Mouse (Mus musculus) embryonic stem cell, embryonic (primary cell): ENCODE data around the gene Orm3.

Experiments used
- CTCF ChIA-PET, 4 experiments: fragments of 300-600 bp in 2 of 4; fragments of 350-600 bp in 2 of 4; sonication (Branson Sonifier 250); formaldehyde crosslinking; loops; one replicate each; lab custom pipeline; 2022; ENCODE audit warnings: inconsistent platforms in 2 of 4; lab: Charles Lee
- POLR2A ChIA-PET, 4 experiments: fragments of 300-600 bp in 2 of 4; fragments of 350-600 bp in 2 of 4; sonication (Branson Sonifier 250); formaldehyde crosslinking; loops; one replicate each; lab custom pipeline; 2022; ENCODE audit warnings: antibody characterized with exemption in 4 of 4, inconsistent platforms in 1 of 4; lab: Charles Lee

The Orm3 gene

DNA sequence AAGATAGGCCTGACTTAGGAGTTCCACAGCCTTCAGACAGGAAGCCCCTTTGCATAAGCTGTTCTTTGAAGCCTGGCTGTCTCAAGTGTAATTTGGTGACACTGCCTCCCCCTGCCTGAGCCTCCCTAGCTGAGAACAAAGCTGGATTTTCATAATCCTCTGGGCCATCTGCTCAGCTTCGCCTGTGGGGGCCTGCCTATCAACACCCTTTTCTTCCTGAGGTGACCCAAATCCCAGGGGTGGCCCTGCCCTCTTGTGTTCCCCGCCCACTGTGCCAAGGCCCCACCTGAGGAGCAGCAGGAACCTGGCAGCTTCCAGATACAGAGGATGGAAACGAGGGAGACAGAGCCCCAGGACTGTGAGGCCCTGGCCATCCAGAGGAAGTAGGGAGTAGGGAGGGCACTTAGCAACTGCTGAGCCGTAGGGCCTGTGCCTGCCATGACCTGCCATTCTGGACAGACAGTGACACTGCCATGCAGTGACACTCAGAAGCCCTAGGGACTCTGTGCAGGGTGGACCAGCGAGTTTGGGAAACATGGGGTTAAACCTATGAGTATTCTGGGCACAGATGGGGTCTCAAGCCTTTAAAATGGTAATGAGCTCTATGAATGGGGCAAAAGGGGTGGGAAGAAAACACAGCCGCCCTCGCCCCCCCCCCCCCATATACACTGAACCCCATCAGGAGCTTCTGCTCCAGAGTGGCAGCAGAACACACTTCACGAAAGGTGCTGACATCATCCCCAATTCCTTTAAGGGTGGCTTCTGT, 33.3 kb downstream of the Orm3 start:
- ChIA-PET CTCF (interaction anchor here in 3 of 4 experiments (0.6 to 1.6 kb wide), 7 partner anchors 12 to 446 kb away, joined by 3 to 8 read pairs (median 4); no protein-coding TSS in a partner anchor), POLR2A (interaction anchor here in 2 of 4 experiments (0.5 to 1.8 kb wide), 6 partner anchors 9 to 414 kb away, joined by 3 to 4 read pairs (median 3); partner anchors contain the start of gene Atp6v1g1 (in 1 of the 2))

DNA sequence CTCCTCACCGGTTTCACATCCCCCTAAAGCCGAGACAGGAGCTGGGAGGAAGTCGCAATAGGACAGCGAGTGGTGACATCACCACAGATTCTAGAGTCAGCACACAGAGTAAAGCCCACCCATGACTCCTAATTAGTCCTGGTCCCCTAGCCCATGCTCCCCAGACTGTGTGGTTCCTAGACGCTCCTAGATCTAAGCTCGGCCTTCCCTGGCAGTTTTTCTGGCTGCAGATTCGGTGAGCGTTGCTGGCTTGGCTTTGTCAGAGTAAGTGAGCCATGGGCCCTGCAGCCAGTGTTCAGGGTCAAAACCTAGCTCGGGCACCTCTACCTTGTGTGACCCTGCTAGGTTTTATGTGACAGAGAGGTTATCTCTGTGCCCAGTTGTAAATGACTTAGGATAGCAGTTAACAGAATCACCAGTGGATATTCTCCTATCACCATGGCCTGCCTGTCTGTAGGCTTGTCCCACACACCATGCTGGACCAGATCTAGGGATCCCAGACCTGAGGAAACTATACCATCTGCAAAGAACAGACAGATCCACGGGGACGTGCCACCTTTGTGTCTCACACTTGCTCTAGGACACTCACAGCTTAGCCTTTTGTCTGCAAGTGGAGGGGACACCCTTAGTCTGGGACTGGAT, 34.0 kb downstream of the Orm3 start:
- ChIA-PET POLR2A (interaction anchor here in 1 of 4 experiments (0.8 to 1.8 kb wide), 2 partner anchors 11 to 415 kb away, joined by 3 read pairs; no protein-coding TSS in a partner anchor), CTCF (interaction anchor here in 2 of 4 experiments (0.6 to 0.7 kb wide), 2 partner anchors 117 to 144 kb away, joined by 8 read pairs; no protein-coding TSS in a partner anchor)

DNA sequence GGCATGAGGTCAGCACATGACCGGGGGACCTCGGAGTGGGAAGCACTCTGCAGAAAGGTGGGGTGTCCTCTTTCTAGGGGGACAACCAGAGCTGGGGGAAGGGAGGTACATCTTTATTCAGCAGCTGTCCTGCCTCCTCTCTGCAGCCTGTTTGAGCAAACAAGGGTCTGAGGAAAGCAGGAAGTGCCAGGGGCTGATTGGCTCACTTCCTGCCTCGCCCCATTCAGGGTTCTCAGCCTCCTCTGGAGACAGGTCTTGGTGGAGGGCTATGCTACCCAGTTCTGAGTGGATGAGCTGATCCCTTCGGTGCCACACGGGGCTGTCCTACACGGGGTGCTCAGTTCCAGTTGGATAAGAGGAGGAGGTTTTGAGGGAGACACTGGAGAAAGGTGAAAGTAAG, 35.4 kb downstream of the Orm3 start:
- ChIA-PET POLR2A (interaction anchor here in 1 of 4 experiments (0.5 to 0.6 kb wide), 2 partner anchors 168 to 268 kb away, joined by 3 read pairs; no protein-coding TSS in a partner anchor), CTCF (no interaction called here)

DNA sequence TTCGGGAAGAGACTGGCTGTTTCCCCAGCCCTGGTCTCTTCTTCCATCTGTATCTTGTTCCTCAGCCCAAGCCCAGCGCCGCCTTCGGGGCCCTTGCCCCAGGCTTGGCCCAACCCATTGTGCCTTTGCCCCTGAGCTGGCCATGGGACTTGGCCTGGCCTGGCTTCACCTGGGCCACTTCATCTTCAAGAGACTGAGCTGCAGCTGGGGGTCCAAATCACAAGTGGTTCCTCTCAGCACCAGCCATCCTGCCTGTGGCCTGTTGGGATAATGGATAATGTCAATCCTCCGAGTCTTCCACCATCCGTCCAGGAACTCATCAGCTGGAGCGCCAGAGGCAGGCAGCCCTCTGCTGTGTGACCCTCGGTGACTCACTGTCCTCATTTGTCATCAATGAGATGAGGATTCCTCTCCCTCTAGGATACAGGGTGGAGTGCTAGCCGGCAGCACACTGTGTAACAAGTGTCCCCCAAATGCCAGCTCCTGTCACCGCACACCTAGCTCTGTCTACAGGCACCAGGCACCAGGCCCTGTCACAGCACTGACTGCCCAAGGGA, 42.1 kb downstream of the Orm3 start:
- ChIA-PET CTCF (interaction anchor here in 1 of 4 experiments (0.8 kb wide), 1 partner anchor 11 kb away, joined by 4 read pairs; no protein-coding TSS in a partner anchor), POLR2A (interaction anchor here in 2 of 4 experiments (0.6 to 0.9 kb wide), 2 partner anchors 9 to 109 kb away, joined by 3 to 6 read pairs; no protein-coding TSS in a partner anchor)

DNA sequence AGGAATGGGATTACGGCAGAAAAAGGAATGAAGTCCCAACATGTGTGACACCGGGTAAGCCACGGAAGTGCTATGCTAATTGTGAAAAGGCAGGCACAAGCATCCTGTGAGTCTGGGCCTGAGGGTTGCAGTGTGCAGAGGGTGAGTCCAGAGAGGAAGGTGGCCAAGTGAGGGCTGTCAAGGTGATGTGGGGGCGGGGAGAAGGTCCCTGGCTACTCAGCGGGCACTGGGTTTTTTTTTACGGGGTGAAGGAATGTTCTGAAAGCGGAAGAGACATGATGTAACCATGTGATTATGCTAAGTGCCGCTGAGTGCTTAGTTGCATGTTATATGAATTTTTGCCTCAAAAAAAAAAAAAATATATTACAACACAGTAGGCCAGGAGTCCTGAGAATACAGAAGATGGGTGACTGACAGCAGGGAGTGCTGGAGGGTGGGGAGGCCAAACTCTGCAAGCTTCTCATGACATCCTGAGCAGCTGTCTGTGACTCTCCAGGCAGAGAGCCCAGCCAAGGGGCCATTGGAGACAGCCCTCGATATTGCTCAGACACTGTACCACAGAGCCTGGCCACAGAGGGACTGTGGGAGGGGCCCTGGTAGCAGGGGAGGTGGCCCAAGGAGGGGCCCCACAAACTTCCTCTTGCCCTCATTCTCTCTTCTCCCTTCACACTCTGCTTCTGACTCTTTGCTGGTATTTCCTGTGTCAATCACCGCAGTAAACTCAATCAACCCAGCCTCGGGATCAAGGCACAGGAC, 43.1 kb downstream of the Orm3 start:
- POLR2A ChIA-PET = interaction anchor here in 1 of 4 experiments (0.7 kb wide), 1 partner anchor 21 kb away, joined by 4 read pairs; no protein-coding TSS in a partner anchor

DNA sequence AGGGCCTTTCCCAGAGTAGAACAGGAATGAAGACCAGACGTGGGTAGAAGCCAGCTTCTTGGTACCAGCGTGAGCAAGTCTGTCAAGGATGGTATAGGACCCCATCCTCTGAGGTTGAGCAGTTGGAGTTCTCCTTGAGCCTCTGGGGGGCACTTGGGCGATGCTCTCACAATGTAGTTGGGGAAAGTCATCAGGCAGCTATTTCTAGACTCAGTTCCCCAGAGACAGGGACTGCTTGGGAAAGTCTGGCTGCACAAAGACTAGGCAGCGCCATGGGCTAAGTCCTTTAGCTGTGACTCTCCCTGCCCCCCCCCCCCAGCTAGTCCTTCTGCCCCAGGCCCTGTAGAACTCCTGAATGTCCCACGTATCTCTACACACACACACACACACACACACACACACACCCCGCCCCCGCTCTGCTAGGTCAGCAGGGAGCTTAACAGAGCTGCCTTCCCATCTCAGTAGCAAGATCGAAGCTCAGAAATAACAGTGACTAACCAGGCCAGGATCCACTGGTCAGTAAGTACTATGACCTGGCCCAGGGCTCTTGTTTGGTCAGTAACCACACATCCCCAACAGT, 43.8 kb downstream of the Orm3 start:
- ChIA-PET CTCF (interaction anchor here in 1 of 4 experiments (0.6 kb wide), 1 partner anchor 115 kb away, joined by 3 read pairs; no protein-coding TSS in a partner anchor), POLR2A (interaction anchor here in 1 of 4 experiments (0.7 to 1.5 kb wide), 2 partner anchors 10 to 22 kb away, joined by 4 read pairs; no protein-coding TSS in a partner anchor)

More for the DNA sequence above, 43.1 kb downstream of the Orm3 start:
- CTCF ChIA-PET = no interaction called here

DNA sequence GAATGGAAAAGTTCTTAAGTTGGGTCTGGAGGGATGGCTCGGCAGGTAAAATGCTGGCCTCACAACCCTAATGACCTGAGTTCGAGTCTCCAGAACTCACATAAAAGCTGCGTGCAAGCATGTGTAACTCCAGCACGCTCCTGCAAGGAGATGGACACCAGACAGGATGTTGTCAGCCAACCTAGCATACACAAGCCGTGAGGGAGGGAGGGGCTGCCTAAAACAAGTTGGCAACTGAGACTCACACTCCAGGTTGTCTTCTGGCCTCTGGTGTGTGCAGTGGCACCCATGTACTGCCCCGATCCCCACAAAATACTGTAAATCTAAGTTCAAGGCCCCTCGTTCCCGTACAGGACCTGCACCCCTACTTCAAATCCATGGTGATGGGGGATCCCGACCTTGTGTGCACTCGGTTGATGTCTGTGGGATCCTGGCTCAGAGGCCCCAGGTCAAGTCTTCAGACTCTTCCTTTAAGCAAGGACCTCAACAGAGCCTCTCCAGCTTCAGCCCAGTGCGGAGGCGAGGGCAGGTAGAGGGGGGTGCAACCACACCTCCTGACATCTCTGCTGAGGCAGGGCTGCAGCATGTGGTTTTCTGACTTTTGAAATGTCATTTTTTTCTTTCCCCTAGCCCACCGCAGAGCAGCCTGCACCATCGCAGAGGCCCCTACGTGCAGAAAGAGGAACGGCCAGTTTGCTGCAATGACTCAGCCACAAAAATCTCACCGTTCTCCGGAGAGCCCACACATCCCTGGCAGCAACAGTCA, 44.8 kb downstream of the Orm3 start:
- CTCF ChIA-PET = no interaction called here
- POLR2A ChIA-PET = interaction anchor here in 1 of 4 experiments (1.5 kb wide), 1 partner anchor 10 kb away, joined by 4 read pairs; no protein-coding TSS in a partner anchor

DNA sequence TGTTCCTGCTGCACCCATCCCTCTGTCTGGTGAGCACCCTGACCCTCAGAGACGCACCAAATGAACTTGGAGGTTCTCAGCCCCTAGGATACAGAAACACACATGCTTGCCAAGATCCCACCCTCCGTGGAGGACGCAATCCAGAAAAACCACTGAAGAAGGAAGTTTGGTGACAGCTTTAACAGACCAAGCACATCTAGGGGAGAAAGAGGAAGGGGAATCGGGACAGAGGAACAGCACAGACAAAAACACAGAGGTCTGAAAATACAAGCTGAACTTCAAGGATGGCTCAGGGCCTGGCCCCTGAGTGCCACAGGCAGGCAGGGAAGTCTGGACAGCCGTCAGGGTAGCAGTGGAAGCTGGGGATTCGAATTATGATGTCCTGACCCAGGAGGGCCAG, 45.7 kb downstream of the Orm3 start:
- POLR2A ChIA-PET = interaction anchor here in 2 of 4 experiments (0.6 to 1.8 kb wide), 4 partner anchors 9 to 144 kb away, joined by 3 to 5 read pairs (median 5); no protein-coding TSS in a partner anchor
- CTCF ChIA-PET = no interaction called here

DNA sequence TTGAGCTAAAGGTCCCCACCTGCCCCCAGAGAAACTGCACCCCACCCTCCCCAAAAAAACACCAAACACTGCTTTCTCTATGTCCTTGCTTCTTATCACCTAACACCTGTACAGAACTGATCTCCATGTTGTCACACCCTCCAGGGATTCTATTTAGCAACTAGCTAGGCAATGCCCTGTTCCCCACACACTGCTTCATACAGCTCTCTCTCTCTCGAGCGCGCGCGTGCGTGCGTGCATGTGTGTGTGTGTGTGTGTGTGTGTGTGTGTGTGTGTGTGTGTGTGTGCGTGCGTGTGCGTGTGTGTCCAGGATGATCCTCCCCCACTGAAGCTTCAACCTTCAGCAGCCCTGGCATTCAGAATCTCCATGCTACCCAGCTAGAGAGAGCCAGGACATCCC, 46.1 kb downstream of the Orm3 start:
- ChIA-PET CTCF (interaction anchor here in 1 of 4 experiments (0.6 kb wide), 1 partner anchor 49 kb away, joined by 4 read pairs; no protein-coding TSS in a partner anchor), POLR2A (interaction anchor here in 2 of 4 experiments (0.6 to 1.8 kb wide), 4 partner anchors 9 to 144 kb away, joined by 3 to 5 read pairs (median 5); no protein-coding TSS in a partner anchor)

DNA sequence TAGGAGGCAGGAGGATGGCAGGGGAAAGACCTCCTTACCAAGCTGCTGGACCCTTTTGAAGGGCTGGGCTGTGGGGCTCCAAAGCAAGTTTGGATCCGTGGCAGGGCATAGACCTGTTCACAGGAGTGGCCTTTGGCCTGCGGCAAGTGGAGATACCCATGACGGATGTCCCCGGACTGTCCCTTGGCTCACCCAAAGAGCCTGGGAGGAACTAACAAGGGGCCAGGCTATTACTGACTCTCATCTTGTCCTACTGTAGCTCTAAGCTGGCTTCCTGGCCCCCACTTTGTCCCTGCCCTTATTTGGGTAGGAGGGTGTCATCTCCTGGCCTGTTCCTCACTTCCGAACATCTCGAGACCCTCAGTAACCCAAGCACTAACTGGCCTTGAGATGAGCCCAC, 46.6 kb downstream of the Orm3 start:
- CTCF ChIA-PET = interaction anchor here in 3 of 4 experiments (0.6 to 1.1 kb wide), 4 partner anchors 24 to 48 kb away, joined by 3 to 4 read pairs (median 4); no protein-coding TSS in a partner anchor
- POLR2A ChIA-PET = interaction anchor here in 2 of 4 experiments (1.2 to 1.8 kb wide), 3 partner anchors 8 to 16 kb away, joined by 3 to 5 read pairs (median 5); no protein-coding TSS in a partner anchor

DNA sequence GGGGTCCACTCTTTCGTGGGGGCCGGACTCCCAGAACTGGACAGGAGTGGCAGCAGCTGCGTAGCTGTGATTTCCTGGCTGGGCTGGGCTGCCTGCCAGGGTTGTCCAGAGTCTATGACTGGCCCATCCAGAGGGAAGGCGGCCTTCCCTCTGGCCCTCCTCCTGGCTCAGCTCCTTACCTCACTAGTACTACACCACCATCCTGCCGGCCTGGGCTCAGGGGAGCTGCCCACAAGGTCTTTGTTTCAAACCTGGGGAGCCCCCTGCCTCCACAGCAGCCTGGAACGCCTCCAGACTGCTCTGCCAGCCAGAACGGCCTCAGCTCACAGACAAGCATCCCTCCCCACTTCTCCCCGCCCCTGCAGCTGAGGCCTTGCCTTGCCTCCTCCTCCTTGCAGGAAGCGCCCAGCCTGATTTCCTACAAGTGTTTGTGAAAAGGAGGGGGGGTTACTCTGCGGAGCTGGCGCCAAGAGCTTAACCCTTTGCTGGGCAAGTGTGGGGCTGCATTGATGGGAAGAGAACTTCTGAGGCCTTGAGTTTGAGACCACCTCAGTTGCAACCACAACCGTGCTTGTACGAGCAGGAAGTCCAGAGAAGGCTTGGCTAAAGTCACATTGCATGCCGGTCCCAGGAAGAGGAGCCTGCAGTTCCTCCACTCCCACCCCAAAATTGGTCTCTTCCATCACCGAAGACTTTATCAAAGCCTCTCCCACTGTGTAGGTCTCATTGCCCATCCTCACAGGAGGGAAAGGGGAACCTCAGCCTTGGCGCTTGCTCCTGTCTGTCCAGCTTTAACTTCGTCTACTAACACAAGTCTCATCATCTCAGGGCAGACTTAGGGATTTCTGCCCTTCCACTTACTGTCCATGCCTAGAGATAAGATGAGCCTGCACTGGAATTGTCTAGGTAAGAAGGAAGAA, 47.3 kb downstream of the Orm3 start, which contains the start of gene Akna:
Gene Akna, minus strand, starts transcription at position 315 of the 920 bp plus-strand sequence.
- ChIA-PET POLR2A (interaction anchor here in 2 of 4 experiments (0.6 to 1.8 kb wide), 4 partner anchors 7 to 93 kb away, joined by 3 to 5 read pairs (median 4); no protein-coding TSS in a partner anchor), CTCF (interaction anchor here in 3 of 4 experiments (0.6 to 1.1 kb wide), 3 partner anchors 23 to 35 kb away, joined by 3 to 4 read pairs (median 3); no protein-coding TSS in a partner anchor)

DNA sequence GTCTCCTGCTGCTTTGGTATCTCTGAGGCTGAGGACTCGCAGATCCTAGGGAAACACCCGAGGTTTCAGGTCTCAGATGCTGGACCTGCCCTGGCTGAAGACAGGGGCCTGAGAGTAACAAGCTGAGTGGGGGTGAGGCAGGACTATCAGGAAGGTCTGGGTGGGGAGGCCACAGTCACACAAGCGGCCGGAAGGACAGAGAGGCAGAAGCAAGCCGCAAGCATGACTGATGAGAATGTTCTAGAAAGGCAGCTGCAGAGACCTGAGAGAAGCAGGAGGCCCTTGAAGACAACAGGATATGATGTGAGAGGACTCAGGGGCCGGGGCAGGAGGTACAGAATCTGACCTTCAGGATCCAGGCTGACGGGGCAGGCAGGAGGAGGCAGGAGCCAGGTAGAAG, 48.2 kb downstream of the Orm3 start:
- POLR2A ChIA-PET = interaction anchor here in 1 of 4 experiments (0.6 kb wide), 1 partner anchor 59 kb away, joined by 3 read pairs; no protein-coding TSS in a partner anchor
- CTCF ChIA-PET = no interaction called here

DNA sequence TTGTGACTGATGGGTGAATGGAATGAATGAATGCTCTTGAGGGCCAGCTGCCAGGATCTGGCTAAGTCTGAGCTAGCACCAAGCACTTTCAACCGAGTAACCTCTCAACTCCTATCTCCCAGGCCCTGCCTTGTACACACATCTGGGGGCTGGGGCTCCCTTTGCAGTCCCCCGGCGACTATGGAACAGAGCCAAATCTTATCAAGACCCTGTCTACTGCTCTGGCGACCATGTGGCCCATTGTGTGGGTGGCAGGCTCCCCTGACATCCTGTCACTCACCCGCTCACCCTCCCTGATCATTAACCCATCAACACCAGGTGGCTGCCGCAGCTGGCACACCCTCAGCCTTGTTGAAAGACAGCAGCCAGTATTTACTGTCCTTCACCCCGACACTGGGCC, 49.1 kb downstream of the Orm3 start:
- ChIA-PET POLR2A (interaction anchor here in 2 of 4 experiments (0.7 to 1.3 kb wide), 2 partner anchors 19 to 21 kb away, joined by 3 read pairs; no protein-coding TSS in a partner anchor), CTCF (no interaction called here)

DNA sequence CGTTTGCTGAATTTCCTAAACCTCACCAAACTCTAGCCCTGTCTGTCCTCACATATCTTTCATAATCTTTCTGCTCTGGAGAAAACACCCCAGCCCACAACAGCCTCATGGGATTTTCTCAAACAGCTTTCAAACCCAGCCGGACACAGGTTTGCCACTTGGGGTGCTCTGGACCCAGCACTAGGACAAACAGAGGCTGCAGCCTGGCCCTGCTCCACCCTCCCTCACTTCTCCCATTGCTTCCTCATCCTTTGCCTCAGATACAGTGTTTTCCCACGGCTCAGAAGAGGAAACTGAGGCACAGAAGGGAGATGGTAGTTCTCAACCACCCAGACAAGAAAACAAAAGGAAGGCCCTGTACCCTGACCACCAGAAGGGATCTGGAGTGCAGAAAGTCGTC, 49.7 kb downstream of the Orm3 start:
- ChIA-PET POLR2A (interaction anchor here in 2 of 4 experiments (0.6 to 1.3 kb wide), 3 partner anchors 14 to 21 kb away, joined by 3 read pairs; no protein-coding TSS in a partner anchor), CTCF (no interaction called here)

DNA sequence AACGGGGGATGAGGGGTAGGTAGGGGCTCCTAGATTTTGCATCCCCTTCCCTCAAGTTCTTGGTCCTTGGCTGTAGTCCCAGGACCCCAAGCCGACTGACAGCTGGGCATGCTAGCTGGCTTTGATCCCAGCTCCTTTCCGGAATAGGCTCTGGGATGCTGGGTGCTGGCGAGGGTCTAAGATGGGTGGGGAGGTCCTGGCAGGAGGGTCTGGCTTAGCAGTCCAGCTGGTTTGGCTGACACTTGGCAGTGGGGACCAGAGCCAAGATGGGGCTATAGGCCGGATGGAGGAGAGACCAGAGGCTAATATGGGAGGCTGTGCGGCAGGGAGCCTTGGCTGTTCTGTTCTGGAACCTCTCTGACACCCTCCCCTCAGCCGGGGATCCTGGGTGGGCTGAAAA, 52.3 kb downstream of the Orm3 start:
- ChIA-PET CTCF (interaction anchor here in 3 of 4 experiments (0.6 to 3.9 kb wide), 13 partner anchors 9 to 227 kb away, joined by 3 to 19 read pairs (median 4); partner anchors contain the start of gene Orm3 (in 1 of the 3)), POLR2A (interaction anchor here in 3 of 4 experiments (0.6 to 5.0 kb wide), 7 partner anchors 16 to 973 kb away, joined by 3 to 19 read pairs (median 3); partner anchors contain the start of gene Atp6v1g1 (in 2 of the 3))
